Mouse (Mus musculus): ENCODE measurements at regions not wholly inside any gene's neighbourhood (a gene's known extent, or its start where the extent isn't known, plus 50 kb on each side); places are given as distances from the start of the nearest gene placed in this dataset.

GRCm38 (mm10) chr2:48538668-48539341 lies 275.1 kb upstream of the Acvr2a start:
- peak; percentile 31 for DNase-seq (ENCODE audit: low read depth, low spot score)

DNA sequence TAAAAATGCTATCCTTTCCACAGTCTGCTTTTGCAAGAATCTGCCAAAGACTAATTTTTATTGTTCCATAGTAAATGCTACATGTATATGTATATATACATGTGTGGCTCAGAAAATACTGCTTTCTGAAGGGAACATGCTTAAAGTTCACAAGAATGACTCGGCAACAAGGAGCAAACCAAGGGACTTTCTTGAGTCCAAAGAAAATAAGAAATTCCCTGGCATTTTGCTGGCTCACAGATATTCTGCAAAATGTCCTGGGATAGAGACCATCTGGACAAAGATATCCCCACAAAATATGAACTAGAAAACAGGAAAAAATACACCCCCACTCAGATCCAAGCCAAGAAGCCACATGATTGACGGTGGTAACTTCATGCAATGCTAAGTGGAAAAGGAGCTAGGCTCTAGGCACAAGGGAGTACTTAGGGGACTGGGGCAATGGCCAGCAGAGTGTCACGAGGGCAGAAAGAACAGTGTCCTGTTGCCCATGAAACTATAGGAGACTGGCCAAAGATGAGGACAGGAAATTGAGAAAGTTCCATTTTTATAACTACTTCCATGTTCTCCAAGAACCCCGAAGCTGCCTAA lies 274.3 kb upstream of the Acvr2a start:
- no peak for DNase-seq (ENCODE audit: low read depth, low spot score)

GRCm38 (mm10) chr2:48544377-48544776 lies 269.5 kb upstream of the Acvr2a start:
- no peak for DNase-seq (ENCODE audit: low read depth, low spot score)

GRCm38 (mm10) chr2:48545072-48545471 lies 268.8 kb upstream of the Acvr2a start:
- DNase-seq (ENCODE audit: low read depth, low spot score) = no peak

- no peak for DNase-seq (ENCODE audit: low read depth, low spot score)
Observed at GRCm38 (mm10) chr2:48545679-48546078, 268.2 kb upstream of the Acvr2a start.

- DNase-seq (ENCODE audit: low read depth, low spot score) = no peak
Observed at GRCm38 (mm10) chr2:48546194-48546593, 267.7 kb upstream of the Acvr2a start.

DNA sequence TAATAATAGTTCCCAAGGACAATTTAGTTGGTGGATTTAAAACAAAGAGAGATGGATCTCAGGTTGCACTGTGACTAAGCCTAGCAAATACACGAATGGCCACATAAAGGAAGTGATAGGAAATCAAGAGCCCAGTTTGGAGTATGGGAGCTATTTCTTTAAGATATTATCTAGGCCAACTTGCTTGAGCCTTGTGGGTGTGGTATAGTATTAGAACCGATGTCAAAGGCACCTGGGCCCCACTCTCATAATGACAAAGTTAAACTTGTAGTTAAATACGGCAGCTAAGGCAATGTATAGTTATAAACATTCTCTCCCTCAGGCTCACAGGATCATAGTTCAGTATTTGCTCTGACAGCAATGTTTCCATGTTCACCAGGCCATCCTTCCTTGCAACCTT lies 257.3 kb upstream of the Acvr2a start:
- no peak for DNase-seq (ENCODE audit: low read depth, low spot score)

- no peak for DNase-seq (ENCODE audit: low read depth, low spot score)
Observed at GRCm38 (mm10) chr2:48557123-48557522, 256.8 kb upstream of the Acvr2a start.

GRCm38 (mm10) chr2:48558641-48559040 lies 255.3 kb upstream of the Acvr2a start:
- no peak for DNase-seq (ENCODE audit: low read depth, low spot score)

- DNase-seq (ENCODE audit: low read depth, low spot score) = no peak
Observed at GRCm38 (mm10) chr2:48563636-48564035, 250.3 kb upstream of the Acvr2a start.

DNA sequence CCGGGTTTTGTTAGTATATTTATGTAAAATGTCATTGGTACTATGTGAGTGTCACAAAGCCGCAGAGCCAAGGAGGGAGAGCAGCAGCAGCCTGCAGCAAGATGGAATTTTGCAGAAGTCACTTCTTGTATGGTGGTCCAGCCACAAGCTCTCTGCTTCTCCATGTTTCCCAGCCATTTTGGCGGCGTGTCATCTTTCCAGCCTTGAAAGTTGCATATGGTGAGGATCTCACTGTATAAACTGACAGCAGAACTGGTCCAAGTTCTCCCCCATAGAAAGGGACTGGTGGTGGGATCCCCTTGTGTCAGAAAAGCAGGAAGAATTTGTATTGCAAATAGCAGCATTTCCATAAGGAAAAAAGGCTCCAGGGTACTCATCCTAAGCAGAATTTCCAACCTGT lies 249.7 kb upstream of the Acvr2a start:
- no peak for DNase-seq (ENCODE audit: low read depth, low spot score)

- DNase-seq (ENCODE audit: low read depth, low spot score) = no peak
Observed at GRCm38 (mm10) chr2:48567871-48568270, 246.0 kb upstream of the Acvr2a start.

GRCm38 (mm10) chr2:48586162-48586830 lies 227.6 kb upstream of the Acvr2a start:
- no peak for DNase-seq (ENCODE audit: low read depth, low spot score)

GRCm38 (mm10) chr2:48586831-48587169 lies 227.1 kb upstream of the Acvr2a start:
- no peak for DNase-seq (ENCODE audit: low read depth, low spot score)

DNA sequence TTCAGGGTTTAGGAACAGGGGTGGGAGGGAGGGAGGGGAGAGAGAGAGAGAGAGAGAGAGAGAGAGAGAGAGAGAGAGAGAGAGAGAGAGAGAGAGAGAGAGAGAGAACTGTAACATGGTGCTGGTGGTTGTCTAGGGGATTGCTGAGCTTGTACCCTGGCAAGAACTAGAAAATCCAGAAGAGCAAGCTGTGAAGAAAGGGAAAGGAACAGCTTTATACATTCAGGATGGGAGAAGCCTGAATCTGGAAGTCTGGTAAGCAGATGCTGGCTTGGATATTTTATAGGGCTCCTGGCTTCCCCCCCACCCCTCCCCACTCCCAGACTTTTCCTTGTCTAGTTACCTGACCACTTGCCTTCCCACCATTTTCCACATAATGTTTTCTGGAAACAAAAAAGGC lies 224.2 kb upstream of the Acvr2a start:
- DNase-seq (ENCODE audit: low read depth, low spot score) = no peak

DNA sequence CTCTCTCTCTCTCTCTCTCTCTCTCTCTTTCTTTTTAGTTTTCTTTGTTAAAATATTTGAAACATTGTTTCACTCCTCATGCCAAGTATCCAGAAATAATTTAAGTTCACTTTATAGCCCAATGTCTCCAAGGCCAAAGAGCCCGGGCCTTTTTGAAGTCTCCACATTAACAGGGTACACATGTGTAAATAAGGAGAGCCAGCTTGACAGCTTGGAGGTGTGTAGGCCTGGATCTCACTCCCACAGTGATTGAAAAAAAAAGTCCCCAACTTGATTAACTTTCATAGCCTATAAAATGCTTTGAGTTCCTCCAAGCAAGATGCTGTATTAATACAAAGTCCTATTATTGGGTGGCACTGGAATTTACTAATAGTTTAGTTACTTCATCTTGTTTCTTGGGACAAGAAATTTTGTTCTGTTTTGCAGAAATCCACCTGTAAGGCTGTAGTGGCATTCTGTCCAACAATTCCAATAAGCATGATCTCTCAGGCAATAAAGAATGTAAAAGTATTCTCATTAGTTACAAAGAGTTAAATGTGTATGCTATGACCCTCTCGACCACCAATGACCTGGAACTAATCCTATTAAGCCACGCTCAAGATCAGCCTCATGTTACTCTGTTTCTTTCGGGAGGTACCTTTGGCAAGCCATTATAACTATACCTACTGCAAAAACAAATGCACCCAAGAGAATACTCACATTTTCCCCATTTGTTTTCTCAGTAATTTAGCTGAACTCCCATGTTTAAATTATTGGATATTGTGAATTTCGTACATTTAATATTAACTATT lies 215.9 kb upstream of the Acvr2a start:
- no peak for DNase-seq (ENCODE audit: low read depth, low spot score)

DNA sequence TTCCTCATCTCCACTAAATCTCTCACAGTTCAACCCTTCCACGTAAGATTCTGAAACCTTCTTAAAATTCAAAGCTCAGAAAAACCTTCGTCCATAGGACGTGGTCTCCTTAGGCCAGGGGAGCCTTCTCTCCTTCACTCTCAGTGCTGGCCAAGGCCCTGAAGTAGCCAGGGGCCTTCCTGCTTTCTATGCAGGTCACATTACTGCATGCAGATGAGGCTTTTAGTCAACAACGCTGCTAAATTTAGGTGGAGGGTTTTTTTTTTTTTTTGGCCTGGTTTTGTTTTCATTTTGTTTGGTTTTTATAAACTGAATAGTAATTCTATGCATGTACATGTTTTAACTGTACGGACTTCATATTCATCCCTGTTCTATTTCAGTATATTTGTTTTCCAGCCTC lies 214.5 kb upstream of the Acvr2a start:
- no peak for DNase-seq (ENCODE audit: low read depth, low spot score)

GRCm38 (mm10) chr2:48601855-48602254 lies 212.1 kb upstream of the Acvr2a start:
- DNase-seq (ENCODE audit: low read depth, low spot score) = no peak

- DNase-seq (ENCODE audit: low read depth, low spot score) = no peak
Observed at GRCm38 (mm10) chr2:48609466-48609865, 204.4 kb upstream of the Acvr2a start.

GRCm38 (mm10) chr2:48612251-48612650 lies 201.7 kb upstream of the Acvr2a start:
- no peak for DNase-seq (ENCODE audit: low read depth, low spot score)

GRCm38 (mm10) chr2:48617141-48617699 lies 196.7 kb upstream of the Acvr2a start:
- DNase-seq (ENCODE audit: low read depth, low spot score) = no peak

GRCm38 (mm10) chr2:48619042-48619441 lies 194.9 kb upstream of the Acvr2a start:
- DNase-seq (ENCODE audit: low read depth, low spot score) = no peak
